Mouse (Mus musculus) thymus, postnatal 0 days (tissue): ENCODE measurements around the gene Ube2a. TPM values are rescaled to one million over a fixed set of nuclear protein-coding genes. Genes with fewer than 3 reads are reported as not detected.

Experiments used
- DNase-seq: peaks from one replicate; pipeline ENCODE4 v3.0.0-alpha.2; 2015; ENCODE audit warnings: low spot score
- polyA plus RNA-seq: library from polyadenylated mRNA; unstranded; fragments of >200 nt; fragmentation: Nextera tagmentation; extraction: Ambion mirVana; gene quantifications from 2 replicates; pipeline ENCODE4 v1.2.1, GENCODE M21; 2015

Gene Ube2a
- 198 and 205 TPM in 2 replicates for polyA plus RNA-seq

- DNase-seq, result no peak
These were observed at the start of gene Ube2a, which contains the start of gene C330007P06Rik for GRCm38 (mm10) chrX:36873765-36874164. Ube2a (plus strand) TSS chrX:36873900. C330007P06Rik (minus strand) TSS chrX:36874111.

- no peak for DNase-seq
These were observed 49.6 kb upstream of the Ube2a start for GRCm38 (mm10) chrX:36823932-36824711.

DNA sequence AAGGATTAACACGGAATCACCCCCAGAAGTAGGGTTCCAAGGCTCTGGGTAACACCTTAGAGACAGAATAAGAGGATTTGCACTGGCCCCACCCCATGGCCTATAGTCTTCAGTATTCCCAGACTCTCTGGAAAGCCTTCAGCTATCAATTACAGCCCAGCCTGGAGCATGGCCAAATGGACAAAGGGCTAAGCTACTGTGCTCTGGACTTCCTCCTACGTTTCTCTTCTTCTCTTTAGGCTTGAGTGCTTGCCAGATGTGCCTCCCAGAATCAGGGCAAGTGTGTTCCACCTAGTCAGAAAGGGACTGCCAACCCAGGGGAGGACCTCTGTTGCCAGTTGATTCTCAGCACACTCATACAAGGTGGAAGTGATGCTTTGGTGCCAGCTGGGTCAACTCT is 48.7 kb upstream of the Ube2a start:
- DNase-seq, result no peak

GRCm38 (mm10) chrX:36826873-36827272 is 46.8 kb upstream of the Ube2a start:
- no peak for DNase-seq

- no peak for DNase-seq
These were observed 43.4 kb upstream of the Ube2a start for GRCm38 (mm10) chrX:36830271-36830670.

DNA sequence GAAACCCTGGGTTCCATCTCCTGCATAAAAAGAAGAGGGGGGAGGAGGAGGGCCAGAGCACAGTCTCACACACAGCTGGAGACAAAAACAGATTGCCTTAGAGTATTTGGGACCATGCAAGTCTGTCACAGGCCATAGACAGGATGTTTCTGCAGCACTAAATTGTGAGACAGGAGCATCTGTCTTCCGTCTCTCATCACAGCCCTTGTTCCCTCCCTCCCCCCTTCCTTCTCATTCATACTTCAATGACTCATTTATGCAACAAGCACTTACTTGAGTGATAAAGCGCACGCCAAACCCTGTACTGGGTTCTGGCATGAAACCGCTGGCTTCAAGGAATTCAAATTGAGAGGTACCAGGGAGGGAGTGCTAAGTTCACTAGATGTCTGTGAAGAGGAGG is 42.1 kb upstream of the Ube2a start:
- no peak for DNase-seq

DNA sequence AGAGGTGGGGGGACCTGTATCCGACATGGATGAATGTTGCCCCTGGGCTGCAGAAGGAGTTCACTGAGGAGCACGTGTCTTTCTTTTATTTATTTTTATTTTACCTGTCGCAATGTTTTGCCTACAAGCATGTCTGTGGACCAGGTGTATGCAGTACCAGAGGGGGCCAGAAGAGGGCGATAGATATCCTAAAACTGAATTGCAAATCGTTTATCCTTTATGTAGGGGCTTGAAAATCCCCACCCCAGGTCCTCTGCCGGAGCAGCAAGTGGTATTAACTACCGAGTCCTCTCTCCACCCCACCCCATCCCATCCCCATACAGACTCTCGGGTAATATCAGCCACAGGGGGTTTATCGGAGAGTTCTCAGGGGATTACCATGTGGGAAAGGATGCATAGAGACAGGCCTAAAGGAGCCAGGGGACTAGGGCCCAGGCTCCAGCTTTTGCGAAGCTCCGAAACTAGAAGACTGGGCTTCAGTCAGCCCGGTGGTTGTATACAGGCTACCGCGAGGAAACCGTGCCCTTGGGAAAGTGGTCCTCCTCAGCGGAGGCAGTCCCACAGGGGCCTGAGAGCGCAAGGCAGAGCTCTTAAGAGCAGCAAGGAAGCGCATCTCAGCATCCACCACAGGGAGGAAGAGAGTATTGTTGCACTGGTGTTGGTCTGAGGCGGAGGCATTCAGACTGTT is 40.2 kb upstream of the Ube2a start:
- DNase-seq, result peak; percentile 65

- DNase-seq, result no peak
These were observed 36.5 kb upstream of the Ube2a start for GRCm38 (mm10) chrX:36837069-36837676.

DNA sequence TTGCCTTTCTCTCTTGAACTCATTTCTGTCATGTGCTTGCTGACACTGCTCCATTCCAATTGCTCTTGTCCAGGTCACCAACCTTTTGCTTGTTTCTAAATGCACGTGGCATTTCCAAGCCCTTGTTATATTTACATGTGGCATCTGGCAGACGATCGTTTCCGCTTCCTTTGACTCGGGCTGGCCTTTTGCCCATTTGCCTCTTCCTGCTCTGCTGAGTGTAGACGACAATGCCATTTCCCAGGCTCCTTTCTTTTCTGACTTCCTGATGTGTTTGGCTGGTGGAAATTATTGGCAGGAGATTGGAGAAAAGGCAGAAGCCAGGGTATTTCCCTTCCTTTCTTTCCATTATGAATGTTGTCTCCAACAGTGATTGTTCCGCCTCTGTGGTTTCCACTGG is 34.3 kb upstream of the Ube2a start:
- no peak for DNase-seq

GRCm38 (mm10) chrX:36841698-36842097 is 32.0 kb upstream of the Ube2a start:
- no peak for DNase-seq

DNA sequence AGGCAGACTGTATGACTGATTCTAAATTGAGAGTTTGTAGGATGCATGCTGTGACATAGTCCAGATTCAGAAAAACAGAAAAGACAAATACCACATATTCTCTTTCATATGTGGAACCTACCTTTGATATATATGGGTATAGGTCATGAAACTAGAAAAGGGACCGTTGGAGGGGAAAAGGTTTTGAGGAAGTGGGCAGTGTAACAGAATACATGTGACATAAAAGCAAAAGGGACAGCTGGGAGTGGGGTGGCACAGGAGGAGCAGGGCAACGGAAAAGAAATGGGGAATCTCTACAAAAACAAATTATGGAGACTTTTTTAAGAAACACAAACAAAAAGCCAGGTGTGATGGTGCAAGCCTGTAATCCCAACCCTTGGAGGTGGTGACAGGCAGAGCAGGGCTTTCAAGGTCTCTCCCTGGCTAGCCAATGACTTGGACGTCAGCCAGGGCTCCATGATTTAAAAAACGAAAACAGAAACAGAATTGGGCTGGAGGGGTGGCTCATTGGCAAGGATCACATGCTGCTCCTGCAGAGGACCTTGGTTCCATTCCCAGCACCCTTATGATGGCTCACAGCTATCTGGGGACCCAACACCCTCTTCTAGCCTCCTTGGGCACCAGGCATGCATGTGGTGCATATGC is 30.2 kb upstream of the Ube2a start:
- DNase-seq, result peak; percentile 2

DNA sequence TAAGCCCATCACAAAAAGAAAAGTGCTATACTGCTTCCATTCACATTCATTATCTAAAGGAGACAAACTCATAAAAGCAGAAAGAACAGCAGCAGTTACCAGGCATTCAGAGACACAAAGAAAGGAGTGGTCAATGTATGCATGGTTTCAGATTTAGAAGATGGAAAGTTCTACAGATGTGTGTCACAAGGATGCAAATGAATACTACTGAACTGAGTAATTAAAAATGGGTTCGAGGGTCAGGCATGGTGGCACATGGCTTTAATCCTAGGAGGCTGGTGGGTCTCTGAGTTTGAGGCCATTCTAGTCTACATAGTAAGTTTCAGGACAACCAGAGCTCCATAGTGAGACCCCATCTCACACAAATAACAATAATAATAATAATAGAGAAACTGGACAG is 26.5 kb upstream of the Ube2a start:
- no peak for DNase-seq

DNA sequence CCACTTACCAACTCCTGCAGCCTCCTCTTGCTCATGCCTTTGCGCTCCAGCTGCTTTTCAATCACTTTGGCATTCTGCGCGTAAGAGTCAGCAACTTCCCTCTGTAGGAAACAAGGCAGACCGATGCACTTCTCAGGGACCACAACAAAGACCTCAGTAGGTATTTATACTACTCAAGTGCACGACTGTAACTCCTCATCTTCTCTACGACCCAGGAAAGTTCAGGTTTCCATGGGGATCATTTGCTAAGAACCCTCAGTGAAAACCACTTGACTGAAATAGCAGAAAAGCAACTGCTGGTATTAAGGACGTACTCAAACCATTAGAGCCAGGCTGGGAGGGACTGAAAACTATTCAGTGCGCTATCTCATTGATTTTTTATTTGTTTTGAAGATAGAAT is 21.1 kb upstream of the Ube2a start:
- DNase-seq, result no peak

- peak; percentile 84 for DNase-seq
These were observed 9.7 kb upstream of the Ube2a start for GRCm38 (mm10) chrX:36863766-36864608.

DNA sequence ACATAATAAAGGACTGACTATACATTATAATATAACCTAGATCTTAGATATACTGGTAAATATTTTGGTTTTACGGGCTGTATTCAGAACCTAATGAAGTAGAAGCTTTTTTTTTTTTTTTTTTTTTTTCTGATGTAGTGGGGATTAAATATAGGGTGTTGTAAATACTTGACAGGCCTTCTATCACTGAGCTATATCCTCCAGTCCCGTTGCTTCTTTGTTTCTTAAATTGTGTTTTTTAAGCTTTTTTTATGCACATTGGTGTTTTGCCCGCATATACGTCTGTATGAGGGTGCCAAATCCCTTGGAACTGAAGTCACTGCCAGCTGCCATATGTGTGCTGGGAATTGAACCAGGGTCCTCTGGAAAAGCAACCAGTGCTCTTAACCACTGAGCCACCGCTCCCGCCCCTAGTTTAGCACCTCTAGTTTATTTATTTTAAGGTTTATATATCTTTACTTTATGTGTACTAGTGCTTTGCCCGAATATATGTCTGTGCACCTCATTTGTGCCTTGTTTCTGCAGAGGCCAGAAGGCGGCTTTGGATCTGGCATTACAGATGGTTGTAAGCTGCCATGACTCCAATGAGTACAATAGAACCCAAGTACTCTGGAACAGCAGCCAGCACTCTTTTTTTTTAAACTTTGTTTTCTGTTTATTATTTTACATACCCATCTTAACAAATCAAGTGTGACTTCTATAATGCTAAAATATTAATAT is 8.9 kb upstream of the Ube2a start:
- no peak for DNase-seq

GRCm38 (mm10) chrX:36870372-36870771 is 3.3 kb upstream of the Ube2a start:
- no peak for DNase-seq

DNA sequence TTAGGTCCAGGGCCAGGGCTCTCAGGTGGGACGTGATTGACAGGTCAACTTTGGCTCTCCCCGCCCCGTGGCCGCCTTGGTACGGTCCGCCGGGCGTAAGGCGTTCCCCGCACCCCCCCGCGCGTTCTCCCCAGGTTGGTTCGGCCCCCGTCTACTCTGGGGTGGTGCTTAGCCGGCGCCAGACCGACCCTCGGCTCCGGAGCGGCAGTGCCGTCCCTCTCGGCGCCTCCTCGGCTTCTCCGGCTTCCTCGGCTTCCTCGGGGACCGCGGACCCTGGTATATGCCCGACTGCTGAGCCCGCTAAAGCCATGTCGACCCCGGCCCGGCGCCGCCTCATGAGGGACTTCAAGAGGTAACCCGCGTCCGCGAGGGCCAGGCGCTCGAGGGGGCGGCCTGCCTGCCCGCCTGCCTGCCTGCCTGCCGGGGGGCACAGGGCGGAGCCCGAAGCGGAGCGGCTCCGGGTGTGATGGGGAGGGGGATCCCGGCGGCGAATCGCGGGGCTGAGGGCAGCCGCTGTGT is 537 bp downstream of the Ube2a start:
- peak; percentile 88 for DNase-seq

GRCm38 (mm10) chrX:36874704-36875128 is 1.0 kb downstream of the Ube2a start:
- no peak for DNase-seq

GRCm38 (mm10) chrX:36884719-36885118 is 11.0 kb downstream of the Ube2a start:
- no peak for DNase-seq

DNA sequence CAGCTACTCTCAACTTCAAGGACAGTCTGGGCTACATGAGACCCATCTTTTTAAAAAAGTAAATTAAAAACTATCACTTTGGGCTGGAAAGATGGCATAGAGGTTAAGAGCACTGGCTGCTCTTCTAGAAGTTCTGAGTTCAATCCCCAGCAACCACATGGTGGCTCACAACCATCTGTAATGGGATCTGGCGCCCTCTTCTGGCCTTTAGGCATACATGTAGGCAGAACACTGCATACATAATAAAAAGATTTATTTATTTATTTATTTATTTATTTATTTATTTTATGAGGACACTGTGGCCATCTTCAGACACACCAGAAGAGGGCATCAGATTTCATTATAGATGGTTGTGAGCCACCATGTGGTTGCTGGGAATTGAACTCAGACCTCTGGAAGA is 25.2 kb downstream of the Ube2a start:
- DNase-seq, result peak; percentile 39
